Mouse (Mus musculus) brain, embryonic 14.5 days (tissue): ENCODE results near the gene Gtpbp8.

ENCODE experiments used
- CTCF ChIP-seq: fragments of 200-500 bp; IDR thresholded peaks from 2 replicates; pipeline ENCODE4 v1.5.1; 2012; ENCODE audit warnings: inconsistent platforms, mild to moderate bottlenecking, moderate library complexity, borderline replicate concordance; ENCODE audit not compliant: insufficient read depth, insufficient read length; ENCODE audit errors: extremely low read depth
- POLR2A ChIP-seq: fragments of 200-500 bp; IDR thresholded peaks from 2 replicates; pipeline ENCODE4 v1.6.1; 2012; ENCODE audit warnings: mild to moderate bottlenecking, inconsistent platforms, borderline replicate concordance; ENCODE audit not compliant: poor library complexity, insufficient read depth, insufficient read length, severe bottlenecking; ENCODE audit errors: extremely low read depth

DNA sequence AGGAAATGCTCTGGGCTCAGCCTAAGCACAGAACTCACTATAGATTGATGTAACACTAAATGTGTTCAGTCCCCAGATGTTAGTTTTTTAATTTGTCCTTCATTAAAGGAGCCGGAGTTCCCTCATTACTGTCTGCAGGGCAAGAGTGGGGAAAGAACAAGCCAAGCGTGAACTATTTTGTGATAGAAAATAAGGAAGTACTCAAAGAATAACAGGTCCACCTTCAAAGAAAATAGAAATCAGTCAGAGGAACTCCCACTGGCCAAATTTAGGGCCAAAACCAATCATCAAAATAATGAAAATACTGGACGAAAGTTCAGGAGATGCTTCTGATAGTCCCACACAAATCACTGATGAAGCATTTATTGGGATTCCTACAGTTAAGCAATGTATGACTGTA, 45.0 kb downstream of the Gtpbp8 start:
- TF ChIP-seq CTCF (no peak), POLR2A (no peak)
